Mouse (Mus musculus) ES-CJ7 (cell line): Measurements from ENCODE around the gene Aspscr1.

Source experiments
- DNase-seq: peaks from one replicate; pipeline ENCODE4 v3.0.0; 2011; ENCODE audit warnings: low read depth, low spot score

The Aspscr1 gene

DNA sequence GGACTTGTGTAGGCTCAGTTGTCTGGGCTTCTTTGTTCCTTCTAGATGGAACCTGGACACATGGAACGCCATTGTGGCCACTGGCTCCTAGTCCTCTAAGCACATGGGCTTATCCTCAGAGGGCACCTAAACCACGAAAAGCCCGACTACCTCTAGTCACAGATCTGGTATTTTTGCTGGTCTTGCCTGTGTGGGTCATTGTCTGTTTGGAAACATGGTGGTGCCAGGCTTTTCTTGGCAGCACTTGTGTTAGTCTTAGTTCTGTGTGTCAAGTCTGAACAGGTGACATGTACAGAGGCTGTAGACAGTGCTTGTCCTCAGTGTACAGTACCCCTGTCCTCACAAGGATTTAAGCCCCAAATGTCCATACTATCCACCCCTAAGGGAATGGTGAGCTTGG, 10.8 kb downstream of the Aspscr1 start:
- no peak for DNase-seq

DNA sequence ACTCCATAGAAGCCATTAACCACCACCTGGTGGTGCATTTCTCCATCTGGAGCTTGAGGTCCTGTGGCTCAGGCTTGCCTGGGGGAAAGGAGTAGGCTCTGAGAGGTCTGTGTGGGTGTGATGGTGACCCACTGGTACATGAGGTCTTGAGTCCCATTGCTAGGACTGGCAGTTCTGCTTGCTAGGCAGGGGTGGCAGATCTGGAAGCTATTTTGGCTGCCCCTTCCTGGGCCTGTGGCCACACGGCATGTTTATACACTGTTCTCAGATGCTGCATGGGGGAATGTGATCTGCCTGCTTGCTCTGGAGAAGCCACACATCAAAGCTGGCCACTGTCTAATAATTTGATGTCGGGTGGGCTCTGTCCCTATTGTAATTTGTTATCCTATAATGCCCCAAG, 11.3 kb downstream of the Aspscr1 start:
- DNase-seq: no peak

DNA sequence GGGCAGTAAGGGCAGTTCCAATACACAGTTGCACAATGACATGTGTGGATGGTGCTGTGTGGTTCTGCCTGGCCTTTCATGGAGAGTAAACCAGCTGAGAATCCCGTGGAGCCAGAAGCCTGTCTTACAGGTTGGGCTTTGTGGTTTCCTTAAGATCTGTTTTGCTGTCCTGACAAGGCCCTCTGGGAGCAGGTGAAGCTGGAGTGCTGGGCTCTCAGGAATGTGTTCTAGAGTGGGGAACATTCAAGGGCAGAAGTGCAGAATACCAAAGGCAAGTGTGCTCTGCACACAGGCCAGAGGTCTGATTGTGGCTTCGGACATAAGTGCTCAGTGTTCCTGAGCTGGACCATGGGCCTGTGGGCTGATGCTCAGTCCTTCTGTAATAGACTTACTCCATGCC, 11.9 kb downstream of the Aspscr1 start:
- DNase-seq: no peak

DNA sequence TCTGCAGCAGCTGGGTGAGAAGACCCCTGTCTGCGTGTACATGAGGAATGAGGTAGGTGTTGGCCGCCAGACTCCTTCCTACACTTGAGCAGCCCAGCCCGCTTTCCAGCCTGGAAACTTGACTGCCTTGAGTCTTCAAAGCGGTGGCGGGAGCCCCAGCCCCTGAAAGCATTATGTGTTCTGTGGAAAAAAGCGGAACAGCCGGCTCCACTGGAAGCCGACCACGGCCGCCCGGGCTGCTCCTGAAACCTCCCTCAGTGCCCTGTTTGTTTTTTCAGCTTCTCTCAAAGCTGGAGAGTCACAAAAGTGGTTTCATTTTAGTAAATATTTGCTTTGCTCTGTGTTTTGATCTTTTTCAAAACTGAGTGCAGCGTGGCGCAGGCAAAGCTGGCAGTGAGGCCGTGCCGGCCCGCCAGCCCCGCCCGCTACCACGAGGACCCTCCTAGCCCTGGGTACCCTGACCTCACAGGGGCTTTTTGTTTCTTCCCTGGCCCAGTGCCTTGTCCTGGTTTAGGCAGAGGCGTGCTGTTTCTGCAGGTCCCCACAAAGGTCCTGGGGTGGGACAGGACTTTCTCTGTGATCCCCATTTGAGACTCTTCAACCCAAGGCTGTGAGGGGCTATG, 14.0 kb downstream of the Aspscr1 start:
- DNase-seq: no peak

DNA sequence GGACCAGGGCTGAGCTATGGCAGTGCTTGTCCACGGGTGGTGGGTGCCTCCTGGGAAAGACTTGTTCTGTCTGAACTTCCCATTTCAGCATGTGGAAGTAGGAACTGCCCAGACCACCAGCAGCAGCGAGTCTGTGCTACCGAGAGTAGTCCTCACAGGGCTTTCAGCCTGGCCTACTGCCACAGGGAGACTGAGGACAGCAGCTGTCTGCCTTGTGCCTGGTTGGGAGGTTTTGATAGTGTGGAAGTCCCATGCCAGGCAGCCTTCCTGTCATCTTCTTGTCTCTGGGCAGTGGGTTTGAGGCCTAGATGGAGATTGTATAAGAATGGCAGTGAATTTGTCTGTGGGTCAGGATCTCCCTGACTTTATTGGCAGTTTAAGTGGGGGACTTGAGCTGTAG, 16.6 kb downstream of the Aspscr1 start:
- no peak for DNase-seq

DNA sequence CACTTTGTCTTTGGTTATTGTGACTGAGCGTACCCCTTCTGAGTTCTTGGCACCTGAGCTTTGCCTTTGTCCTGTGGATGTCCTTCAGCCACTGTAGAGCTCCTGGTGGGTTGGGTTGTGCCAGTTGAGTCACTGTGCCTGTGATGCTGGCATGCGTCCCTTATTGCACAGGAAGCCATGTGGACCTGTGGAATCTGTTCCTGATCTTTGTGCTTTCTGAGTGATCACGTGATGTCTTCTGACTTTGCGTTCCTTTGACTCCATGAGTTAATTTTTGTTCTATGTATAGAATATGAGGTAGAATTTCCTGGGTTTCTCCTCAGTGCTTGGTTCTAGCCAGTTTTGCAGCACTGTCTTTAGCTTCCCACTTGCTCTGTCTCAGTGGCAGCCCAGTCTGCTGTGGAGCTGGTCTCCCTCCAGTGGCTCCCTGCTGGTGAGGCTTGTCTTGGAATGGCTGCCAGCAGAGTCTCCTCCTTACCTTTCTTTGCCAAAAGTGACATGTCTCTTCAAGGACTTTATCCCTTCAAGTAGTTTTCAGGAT, 19.8 kb downstream of the Aspscr1 start:
- no peak for DNase-seq

DNA sequence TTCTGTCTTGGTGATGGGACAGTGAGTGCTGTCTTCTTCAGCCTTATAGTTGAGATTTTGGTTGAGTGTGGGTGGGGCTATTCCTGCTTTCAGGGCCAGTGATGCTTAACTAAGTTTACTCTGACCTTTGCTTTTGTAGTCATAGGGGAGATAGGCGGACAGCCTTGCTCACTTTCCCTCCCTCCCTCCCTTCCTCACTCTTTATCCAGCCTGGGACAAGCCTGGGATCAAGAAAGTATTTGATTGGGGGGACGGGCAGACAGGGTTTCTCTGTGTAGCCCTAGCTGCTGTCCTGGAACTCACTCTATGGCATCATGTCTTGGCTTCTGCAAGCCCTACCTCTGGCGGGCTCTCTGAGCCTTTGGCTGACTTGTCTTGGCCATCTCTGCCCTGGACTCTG, 20.7 kb downstream of the Aspscr1 start:
- DNase-seq: no peak

DNA sequence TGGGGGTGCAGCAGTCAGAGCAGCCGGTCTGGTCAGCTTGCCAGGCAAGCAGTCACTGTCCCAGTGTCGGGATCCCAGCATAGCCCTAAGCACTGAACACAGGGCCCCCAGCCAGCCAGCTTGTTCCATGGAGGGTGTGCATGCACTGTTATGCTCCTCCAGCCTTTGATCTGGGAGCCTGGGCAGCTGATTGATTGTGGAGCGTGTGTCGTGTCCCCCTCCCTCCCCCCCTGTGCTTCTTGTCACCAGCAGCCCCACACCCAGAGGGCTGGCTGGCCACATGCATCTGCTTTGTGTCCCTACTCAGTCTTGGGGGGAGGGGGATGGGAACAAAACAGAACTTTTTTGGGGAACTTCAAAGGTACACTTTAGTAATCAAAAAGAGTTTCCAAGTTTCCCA, 22.4 kb downstream of the Aspscr1 start:
- DNase-seq: no peak

DNA sequence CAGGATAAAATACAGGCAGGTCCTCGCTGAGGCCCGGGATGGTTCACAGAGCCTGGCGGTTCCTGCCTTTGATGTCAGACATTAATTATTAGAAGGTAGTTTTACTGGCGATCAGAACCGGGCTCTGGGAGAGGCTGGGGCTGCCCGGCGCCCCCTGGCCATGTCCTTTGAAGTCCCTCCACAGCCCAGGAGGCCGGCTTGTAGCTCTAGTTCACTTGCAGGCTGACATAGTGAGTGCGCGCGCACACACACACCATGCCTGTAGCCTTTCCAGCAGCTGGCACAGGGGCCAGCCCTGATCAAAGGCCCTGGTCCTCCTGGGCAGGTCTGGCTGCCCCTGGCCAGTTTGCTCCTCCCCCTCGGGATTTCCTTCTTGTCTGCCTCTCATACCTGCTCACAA, 22.9 kb downstream of the Aspscr1 start:
- no peak for DNase-seq

DNA sequence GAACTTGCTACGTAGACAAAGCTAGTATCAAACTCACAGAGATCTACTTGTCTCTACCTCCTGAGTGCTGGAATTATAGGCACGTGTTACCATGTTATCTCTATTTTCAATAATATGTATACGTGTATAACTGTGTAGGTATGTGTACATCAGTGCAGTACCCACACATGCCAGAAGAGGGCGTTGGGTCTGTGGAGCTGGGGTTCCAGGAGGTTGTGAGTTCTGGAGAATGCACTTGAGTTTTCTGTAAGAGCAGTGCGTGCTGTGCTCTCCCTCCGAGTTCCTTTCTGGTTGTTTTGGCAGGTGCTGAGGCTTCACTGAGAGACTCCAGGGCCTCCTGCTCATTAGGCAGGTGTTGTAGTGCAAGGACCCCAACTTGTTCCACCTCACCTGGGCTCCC, 23.8 kb downstream of the Aspscr1 start:
- peak; percentile 67 for DNase-seq

DNA sequence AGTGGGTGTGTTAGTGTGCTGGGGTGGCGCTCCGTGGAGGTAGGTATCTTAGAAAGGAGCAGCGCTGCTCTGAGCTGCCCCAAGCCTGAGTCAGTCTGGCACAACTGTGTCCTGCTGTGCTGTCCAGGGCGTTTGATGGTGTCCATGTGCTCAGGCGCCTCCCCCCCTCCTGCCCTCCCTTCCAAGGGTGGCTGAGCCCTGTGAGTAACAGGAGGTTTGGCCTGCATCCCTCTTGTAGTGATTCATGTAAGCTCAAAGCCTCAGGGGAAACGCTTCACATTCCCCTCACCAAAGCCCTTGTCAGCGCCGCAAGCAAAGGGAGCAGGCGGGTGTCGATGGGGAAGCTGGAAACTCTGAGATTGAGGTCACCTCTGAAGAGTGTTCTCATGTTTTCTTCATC, 25.0 kb downstream of the Aspscr1 start:
- no peak for DNase-seq

DNA sequence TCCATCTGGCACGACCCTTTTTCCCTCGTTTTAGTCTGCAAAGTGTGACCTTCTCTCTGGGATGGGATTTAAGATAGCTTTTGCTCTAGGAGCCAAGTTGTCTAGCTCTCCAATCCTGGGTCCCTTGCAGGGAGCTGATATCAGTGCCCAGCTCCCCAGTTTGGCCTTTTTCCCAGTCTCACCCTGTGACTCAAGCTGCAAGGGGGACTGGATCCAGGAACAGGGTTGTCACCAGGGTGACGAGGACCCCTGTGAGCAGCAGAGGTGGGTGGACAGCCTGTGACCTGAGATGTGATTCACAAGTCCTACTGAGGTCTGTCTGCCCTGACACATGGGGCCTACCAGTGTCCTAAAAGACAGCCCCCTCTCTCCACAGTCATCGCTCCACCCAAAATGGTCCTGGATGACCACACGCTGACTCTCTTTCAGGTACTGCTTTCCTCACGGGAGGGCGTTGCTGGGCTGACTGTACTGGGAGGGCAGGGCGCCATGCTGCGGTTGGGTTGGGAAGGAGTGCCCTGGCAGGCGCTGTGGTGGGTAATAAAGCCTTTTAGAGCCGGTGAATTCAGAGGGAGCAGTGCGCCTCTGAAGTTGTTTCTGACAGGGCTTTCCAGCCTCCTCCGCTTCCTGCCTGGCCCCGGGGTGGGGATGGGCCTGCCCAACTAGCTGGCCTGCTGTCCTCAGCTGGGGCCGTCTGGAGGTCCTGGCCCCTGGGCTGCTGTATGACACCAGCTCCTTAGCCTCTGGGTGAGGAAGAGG, 31.1 kb downstream of the Aspscr1 start:
- no peak for DNase-seq

DNA sequence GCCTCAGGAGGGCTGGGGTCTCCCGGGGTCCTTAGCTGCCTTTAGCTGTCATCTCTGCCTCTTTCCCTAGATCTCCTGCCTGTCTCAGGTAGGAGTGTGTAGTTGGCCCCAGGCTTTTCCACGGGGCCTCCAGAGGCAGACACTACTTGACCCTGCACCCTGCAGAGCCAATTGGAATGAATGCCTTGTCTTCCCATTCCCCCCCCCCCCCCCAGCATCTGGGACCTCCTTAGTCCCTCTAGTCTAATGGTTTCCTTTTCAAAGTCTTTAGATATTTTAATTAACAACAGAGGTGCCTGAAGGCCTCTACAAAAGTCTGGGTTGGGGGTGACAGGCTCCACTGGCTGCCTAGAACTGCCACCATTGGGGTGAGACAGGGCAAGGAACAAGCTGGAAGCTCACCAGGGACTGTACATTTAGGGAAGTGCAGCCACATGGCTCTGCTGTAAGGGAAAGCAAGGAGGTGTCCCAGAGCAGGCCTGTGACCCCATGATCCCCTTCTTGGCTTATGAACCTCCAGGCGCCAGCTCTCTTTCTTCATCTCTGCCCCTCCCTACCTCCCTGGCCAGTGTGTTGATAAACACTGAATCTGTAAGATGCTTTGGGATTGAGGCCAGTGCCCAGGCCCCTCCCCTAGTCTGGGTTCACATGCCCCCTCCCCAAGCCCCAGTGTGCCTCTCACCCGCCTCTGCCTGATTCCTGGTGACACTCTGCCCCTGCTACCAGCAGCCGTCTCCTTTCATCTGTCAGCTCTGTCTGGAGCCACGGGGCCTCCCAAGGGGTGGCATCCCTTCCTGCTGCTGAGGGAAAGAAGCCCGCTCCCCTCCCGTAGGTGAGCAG, 31.9 kb downstream of the Aspscr1 start:
- peak; percentile 72 for DNase-seq

DNA sequence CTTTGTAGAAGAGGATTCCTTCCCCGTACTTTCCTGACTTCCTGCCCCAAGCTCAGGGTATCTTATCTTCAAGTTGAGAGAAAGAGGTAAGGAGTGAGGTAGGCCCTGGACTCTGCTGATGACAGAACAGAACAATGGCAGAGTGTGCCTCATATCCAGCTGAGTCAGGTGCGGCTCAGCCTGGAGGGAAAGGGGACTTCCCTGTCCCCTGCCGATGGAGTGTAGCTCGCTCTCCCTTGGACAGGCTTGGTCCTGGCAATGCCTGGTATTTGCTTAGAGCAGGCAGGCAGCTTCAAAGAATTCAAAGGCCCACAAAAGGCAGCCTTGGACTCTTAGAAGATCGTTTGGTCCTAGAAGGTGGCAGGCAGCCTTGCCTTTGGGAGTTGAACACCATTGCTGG, 33.3 kb downstream of the Aspscr1 start:
- no peak for DNase-seq

DNA sequence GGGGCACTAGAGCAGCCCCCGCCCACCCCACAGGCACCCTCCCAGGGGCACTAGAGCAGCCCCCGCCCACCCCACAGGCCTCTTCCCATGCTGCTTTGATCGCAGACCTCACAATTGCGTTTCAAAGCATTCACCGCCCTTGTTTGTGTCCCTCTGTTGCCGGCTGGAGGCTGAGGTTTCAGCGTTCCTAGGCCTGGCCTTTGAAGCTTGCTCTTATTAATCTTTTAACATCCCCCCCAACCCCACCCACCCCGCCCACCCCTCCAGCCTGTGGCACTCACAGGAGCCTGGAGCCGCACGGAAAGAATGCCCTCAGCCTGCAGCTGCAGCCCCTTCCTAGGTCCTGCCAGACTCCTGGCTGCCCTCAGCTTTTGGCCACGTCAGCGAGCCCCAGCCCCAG, 34.5 kb downstream of the Aspscr1 start:
- peak; percentile 71 for DNase-seq

DNA sequence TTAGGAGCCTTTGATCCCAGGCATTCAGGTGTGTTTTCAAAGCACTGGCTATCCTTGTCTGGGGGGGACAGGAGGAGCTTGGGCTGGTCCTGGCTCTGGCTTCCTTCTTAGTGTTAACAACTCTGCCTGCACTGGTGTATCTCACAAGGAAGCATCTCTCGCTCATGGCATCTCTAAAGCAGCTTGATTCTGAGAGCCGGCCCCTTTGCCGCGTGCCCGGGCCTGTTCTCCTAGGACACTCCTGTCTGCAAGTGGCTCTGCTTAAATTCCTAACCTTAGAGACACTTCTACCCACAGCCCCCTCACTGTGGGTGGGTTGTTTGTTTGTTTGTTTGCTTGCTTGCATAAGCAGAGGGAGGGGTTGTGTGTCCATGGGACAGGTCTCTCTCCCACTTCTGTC, 35.2 kb downstream of the Aspscr1 start:
- DNase-seq: no peak

DNA sequence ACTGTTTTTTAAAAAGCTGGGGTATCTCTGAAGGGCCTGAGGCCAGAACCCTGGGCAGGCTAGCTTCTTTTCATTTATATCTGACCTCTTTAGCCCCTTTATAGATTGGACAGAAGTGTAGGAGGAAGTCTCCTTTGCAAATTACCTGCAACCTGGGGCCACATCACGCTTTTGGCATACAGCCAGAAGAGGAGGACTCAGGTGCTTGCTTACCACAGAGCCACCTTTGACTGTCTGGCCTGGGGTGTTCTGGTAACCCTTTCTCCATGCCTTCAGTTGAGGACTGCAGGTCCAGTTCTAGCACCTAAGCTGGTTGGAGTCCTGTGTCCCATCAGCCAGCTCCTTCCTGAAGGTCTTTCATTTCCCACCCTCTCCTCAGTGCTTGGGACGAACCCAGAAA, 36.8 kb downstream of the Aspscr1 start:
- DNase-seq: no peak

DNA sequence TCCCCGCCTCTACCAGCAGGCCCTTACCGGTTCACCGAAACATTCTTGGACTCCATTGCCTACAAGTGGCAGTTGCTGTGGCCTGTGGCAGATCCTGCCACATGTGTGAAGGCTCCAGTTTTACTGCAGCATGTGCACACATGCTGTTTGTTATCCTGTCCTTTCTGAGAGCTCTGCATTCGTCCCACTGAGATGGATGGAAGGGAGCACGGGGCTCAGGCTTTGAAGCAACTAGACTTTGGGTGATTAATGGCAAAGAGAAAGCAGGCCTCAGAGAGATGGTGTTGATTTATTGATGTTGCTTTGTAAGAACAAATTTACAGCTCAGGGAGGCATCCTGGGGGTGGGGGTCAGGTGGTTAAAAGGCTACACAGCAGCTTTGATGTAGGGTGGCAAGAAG, 37.9 kb downstream of the Aspscr1 start:
- no peak for DNase-seq

DNA sequence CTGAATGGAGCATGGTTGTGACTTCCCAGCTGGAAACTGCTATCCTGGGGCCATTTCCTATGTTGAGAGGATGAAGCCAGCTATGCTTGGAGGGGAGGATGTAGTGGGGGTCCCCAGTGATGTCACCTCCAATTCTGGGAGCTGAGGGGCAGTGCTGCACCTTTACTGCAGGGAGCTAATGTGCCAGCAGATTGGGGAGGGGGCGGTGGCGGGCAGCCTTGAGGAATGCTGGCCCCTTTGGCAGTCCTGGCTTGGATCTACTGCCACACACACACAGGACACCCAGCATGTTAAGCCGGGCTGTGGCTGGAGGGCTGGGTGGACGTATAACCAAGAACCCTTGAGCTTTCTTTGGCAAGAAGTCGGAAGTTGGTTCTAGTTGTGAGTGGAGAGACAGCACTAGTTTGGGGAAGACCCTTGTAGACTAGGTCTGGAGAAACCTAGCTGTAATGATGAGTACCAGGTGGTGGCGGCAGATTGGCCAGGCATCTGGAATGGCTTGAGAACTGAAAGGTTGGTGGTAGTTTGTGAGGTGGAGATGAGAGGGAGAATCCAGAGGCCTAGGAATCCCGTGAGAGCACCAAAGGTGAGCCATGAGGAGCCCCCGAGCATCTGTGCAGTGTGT, 39.3 kb downstream of the Aspscr1 start:
- no peak for DNase-seq

DNA sequence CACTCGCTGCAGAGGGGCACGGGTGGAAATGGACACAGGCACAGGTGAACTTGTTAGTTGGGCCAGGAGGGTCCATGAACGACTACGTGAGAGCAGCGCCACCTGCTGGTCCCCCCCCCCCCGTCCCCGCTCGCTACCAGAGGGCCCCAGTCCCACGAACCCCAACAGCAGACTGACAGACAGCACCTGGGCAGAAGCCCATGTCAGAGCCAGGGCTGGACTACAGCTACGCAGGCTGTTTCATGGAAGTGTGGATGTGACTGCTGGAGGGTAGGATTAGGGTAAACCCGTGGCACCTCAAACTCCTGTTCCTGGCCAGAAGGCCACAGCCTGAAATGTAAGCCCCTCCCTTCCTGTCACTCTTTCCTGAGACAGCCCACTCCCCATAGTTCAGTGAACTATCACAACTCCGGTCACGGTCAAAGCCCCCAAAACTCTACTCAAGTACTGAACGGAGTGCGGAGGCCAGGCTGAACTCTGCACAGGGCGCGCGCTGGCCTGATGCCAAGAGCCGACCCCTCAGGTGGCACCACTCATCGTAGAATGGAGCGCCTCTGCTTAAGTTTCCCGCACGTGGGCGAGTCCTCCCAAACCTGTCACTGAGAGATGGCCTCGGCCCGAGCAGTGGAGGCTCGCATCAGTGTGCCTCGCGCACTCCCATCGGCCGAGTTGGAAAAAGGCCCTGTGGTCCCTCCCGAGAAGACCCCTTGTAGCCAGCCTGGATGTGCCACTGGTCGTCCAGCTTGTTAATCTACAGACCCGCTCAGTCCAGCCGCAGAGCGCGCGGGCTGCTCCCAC, 40.2 kb downstream of the Aspscr1 start:
- peak; percentile 55 for DNase-seq
